Mouse (Mus musculus) ES-E14 (cell line): ENCODE results near the gene Def8. TPM values are rescaled to one million over a fixed set of nuclear protein-coding genes. Genes with fewer than 3 reads are reported as not detected.

ENCODE experiments used
- DNase-seq: peaks from one replicate; pipeline ENCODE4 v3.0.0-alpha.2; 2013; ENCODE audit warnings: low read depth, low spot score
- H3K27ac ChIP-seq: 2 replicates; pipeline ENCODE4 v1.5.1; 2012; ENCODE audit warnings: low read depth, mild to moderate bottlenecking, low read length, moderate library complexity, mixed read lengths; ENCODE audit not compliant: poor library complexity, insufficient read depth, severe bottlenecking
- H3K36me3 ChIP-seq: 2 replicates; pipeline ENCODE4 v1.6.1; 2012; ENCODE audit warnings: mild to moderate bottlenecking, low read length, moderate library complexity, mixed read lengths; ENCODE audit not compliant: control insufficient read depth, poor library complexity, insufficient read depth, severe bottlenecking
- H3K4me1 ChIP-seq, 2 experiments: fragments of 150-350 bp in 1 of 2; sonication (generic) in 1 of 2; 2 replicates each; pipeline ENCODE4 v1.6.1; 2012; ENCODE audit warnings: low read length in 2 of 2, mild to moderate bottlenecking in 1 of 2, mixed read lengths in 1 of 2; ENCODE audit not compliant: control insufficient read depth in 2 of 2, insufficient read depth in 2 of 2, poor library complexity in 1 of 2
- H3K4me3 ChIP-seq, 2 experiments: fragments of 150-350 bp in 1 of 2; sonication (generic) in 1 of 2; 2 replicates each; pipeline ENCODE4 v1.5.1; 2012; ENCODE audit warnings: low read length in 2 of 2, low read depth in 1 of 2, mild to moderate bottlenecking in 1 of 2, mixed read lengths in 1 of 2; ENCODE audit not compliant: insufficient read depth in 1 of 2, poor library complexity in 1 of 2, severe bottlenecking in 1 of 2
- H3K9ac ChIP-seq: 2 replicates; pipeline ENCODE4 v1.6.1; 2012; ENCODE audit warnings: low read depth, mild to moderate bottlenecking, low read length, mixed read lengths; ENCODE audit not compliant: poor library complexity, insufficient read depth, severe bottlenecking
- H3K9me3 ChIP-seq: fragments of 150-350 bp; sonication (generic); 2 replicates; pipeline ENCODE4 v1.6.1; 2012; ENCODE audit warnings: low read depth, mild to moderate bottlenecking, low read length; ENCODE audit not compliant: control insufficient read depth, insufficient read depth
- CHD2 ChIP-seq: IDR thresholded peaks from 2 replicates; pipeline ENCODE4 v1.6.1; 2014; ENCODE audit warnings: mild to moderate bottlenecking, low read depth, low read length, inconsistent platforms
- HCFC1 ChIP-seq: IDR thresholded peaks from 2 replicates; pipeline ENCODE4 v1.6.1; 2012; ENCODE audit warnings: low read length, inconsistent platforms, borderline replicate concordance; ENCODE audit not compliant: insufficient read depth
- MAFK ChIP-seq: IDR thresholded peaks from 2 replicates; pipeline ENCODE4 v1.6.1; 2014; ENCODE audit warnings: mild to moderate bottlenecking, low read depth, low read length, inconsistent platforms; ENCODE audit not compliant: insufficient read depth
- ZC3H11A ChIP-seq: IDR thresholded peaks from 2 replicates; pipeline ENCODE4 v1.6.1; 2012; ENCODE audit warnings: low read depth, mild to moderate bottlenecking, inconsistent platforms, low read length, borderline replicate concordance
- ZNF384 ChIP-seq: IDR thresholded peaks from 2 replicates; pipeline ENCODE4 v1.6.1; 2012; ENCODE audit warnings: low read depth, low read length, inconsistent platforms
- in situ Hi-C, 2 experiments: fragments of 600-800 bp; cut with MboI; formaldehyde crosslinking; loops; one replicate each; pipeline ENCODE4 v1.15.1; 2025; ENCODE audit warnings: low sequenced_read_pairs in 2 of 2, inconsistent platforms in 1 of 2; ENCODE audit not compliant: unreplicated experiment in 2 of 2
- total RNA-seq: library from RNA; depleted of rRNA; stranded (reverse); fragments of 300-350 nt; gene quantifications from 2 replicates; pipeline ENCODE4 v1.2.3, GENCODE M21; 2012; rRNA removed

Def8 gene
- total RNA-seq, 1 experiment = 42.5 TPM

GRCm38 (mm10) chr8:123507153-123507552 is 83.8 kb downstream of the Def8 start:
- peaks cover 24% of the 10 kb centered on the region; the same call in 1 of the 2 replicates for H3K36me3 ChIP-seq
- in situ Hi-C loops = no loop called here

GRCm38 (mm10) chr8:123510819-123511218 is 87.5 kb downstream of the Def8 start:
- Histone ChIP-seq H3K27ac (no peak overlapping the region), H3K9ac (no peak overlapping the region), H3K4me3 (no peak overlapping the region), H3K36me3 (peaks cover 10% of the 10 kb centered on the region; the same call in 1 of the 2 replicates), H3K4me1 (no peaks in the 10 kb centered on the region; a peak in 1 of 4 replicates), H3K9me3 (no peaks in the 10 kb centered on the region)
- TF ChIP-seq ZC3H11A (no peak), CHD2 (no peak), MAFK (no peak), HCFC1 (no peak), ZNF384 (no peak)
- no peak for DNase-seq
- in situ Hi-C loops = no loop called here

More at GRCm38 (mm10) chr8:123507153-123507552, 83.8 kb downstream of the Def8 start:
- Histone ChIP-seq H3K4me1 (0 out of 4 replicates have a peak, but pooled peaks cover 0 to 2% of the 10 kb centered on the region in 2 experiments), H3K27ac (no peak overlapping the region), H3K4me3 (no peak overlapping the region), H3K9ac (no peak overlapping the region), H3K9me3 (no peaks in the 10 kb centered on the region)
- DNase-seq = no peak
- TF ChIP-seq ZNF384 = no peak
- TF ChIP-seq HCFC1 = no peak
- TF ChIP-seq CHD2 = no peak
- no peak for TF ChIP-seq MAFK
- TF ChIP-seq ZC3H11A = no peak

Other genes with a start within 250 kb of the Def8 start
- gene Dpep1, start 237.3 kb upstream of the Def8 start, total RNA-seq = not detected in 2 replicates
- 68.8 and 86.0 TPM in 2 replicates for gene Chmp1a, start 210.8 kb upstream of the Def8 start, total RNA-seq
- 1.2 and 1.4 TPM in 2 replicates for gene Spata33, start 210.7 kb upstream of the Def8 start, total RNA-seq
- 42.7 and 58.9 TPM in 2 replicates for gene Cdk10, start 198.7 kb upstream of the Def8 start, total RNA-seq
- gene Spata2l, start 187.3 kb upstream of the Def8 start, total RNA-seq = 1.2 and 1.7 TPM in 2 replicates
- gene Zfp276, start 169.3 kb upstream of the Def8 start, total RNA-seq = 14.8 and 19.1 TPM in 2 replicates
- gene Vps9d1, start 169.2 kb upstream of the Def8 start, total RNA-seq = 10.8 and 15.4 TPM in 2 replicates
- gene Fanca, start 105.0 kb upstream of the Def8 start, total RNA-seq = 31.7 and 52.6 TPM in 2 replicates
- 8.8 and 13.6 TPM in 2 replicates for gene Spire2, start 90.8 kb upstream of the Def8 start, total RNA-seq
- 87.2 and 114 TPM in 2 replicates for gene Tcf25, start 49.8 kb upstream of the Def8 start, total RNA-seq
- gene Mc1r, start 16.4 kb upstream of the Def8 start, total RNA-seq = 0.27 and 0.42 TPM in 2 replicates
- 69.1 and 117 TPM in 2 replicates for gene Tubb3, start 12.1 kb upstream of the Def8 start, total RNA-seq
- gene Afg3l1, start 54.4 kb downstream of the Def8 start, total RNA-seq = 80.0 and 96.7 TPM in 2 replicates
- 1.4 and 1.6 TPM in 2 replicates for gene Dbndd1, start 91.9 kb downstream of the Def8 start, total RNA-seq
- 16.2 and 25.3 TPM in 2 replicates for gene Gas8, start 95.3 kb downstream of the Def8 start, total RNA-seq
- gene Rhou, start 230.4 kb downstream of the Def8 start, total RNA-seq = 8.8 and 12.7 TPM in 2 replicates